Mouse (Mus musculus) midbrain, embryonic 11.5 days (tissue): ENCODE measurements around the gene Cpsf2. TPM values are rescaled to one million over a fixed set of nuclear protein-coding genes. Genes with fewer than 3 reads are reported as not detected.
"Not testable (repeated sequence)": the region's sequence is repeated elsewhere in the genome, so short reads cannot be mapped to it uniquely, and the experiment has no call there.

Source experiments
- ATAC-seq: fragments of 200-750 bp; cut with Nextera tagmentation; 2 replicates; pipeline ENCODE4 v1.8.0; 2017; ENCODE audit warnings: moderate TSS enrichment, moderate library complexity; ENCODE audit not compliant: low FRiP score
- DNase-seq: peaks from one replicate; pipeline ENCODE4 v3.0.0; 2015; ENCODE audit warnings: low spot score; ENCODE audit errors: missing footprints
- H3K27ac ChIP-seq: fragments of 300-500 bp; sonication (generic); 2 replicates; pipeline ENCODE4 v1.5.1; 2014; ENCODE audit warnings: low read depth, low read length
- H3K27me3 ChIP-seq: fragments of 300-500 bp; sonication (generic); 2 replicates; pipeline ENCODE4 v1.6.1; 2014; ENCODE audit warnings: mild to moderate bottlenecking, low read length, moderate library complexity, mixed read lengths; ENCODE audit not compliant: control insufficient read depth, insufficient read depth
- H3K36me3 ChIP-seq: fragments of 300-500 bp; sonication (generic); 2 replicates; pipeline ENCODE4 v1.6.1; 2014; ENCODE audit warnings: mild to moderate bottlenecking, low read length, moderate library complexity, mixed read lengths; ENCODE audit not compliant: control insufficient read depth, insufficient read depth
- H3K4me1 ChIP-seq: fragments of 300-500 bp; sonication (generic); 2 replicates; pipeline ENCODE4 v1.6.1; 2014; ENCODE audit warnings: low read length; ENCODE audit not compliant: control insufficient read depth, insufficient read depth
- H3K4me2 ChIP-seq: fragments of 300-500 bp; sonication (generic); 2 replicates; pipeline ENCODE4 v1.6.1; 2014; ENCODE audit warnings: mild to moderate bottlenecking, moderate library complexity
- H3K4me3 ChIP-seq: fragments of 300-500 bp; sonication (generic); 2 replicates; pipeline ENCODE4 v1.5.1; 2014; ENCODE audit warnings: low read depth, low read length
- H3K9ac ChIP-seq: fragments of 300-500 bp; sonication (generic); 2 replicates; pipeline ENCODE4 v1.6.1; 2014; ENCODE audit warnings: low read length
- H3K9me3 ChIP-seq: fragments of 300-500 bp; sonication (generic); 2 replicates; pipeline ENCODE4 v1.6.1; 2016; ENCODE audit warnings: low read length; ENCODE audit not compliant: control insufficient read depth
- WGBS: fragments of 180-500 bp; shearing (Covaris S2); extraction: QIAGEN DNeasy Blood & Tissue Kit; methylation state at CpG from one replicate; pipeline ENCODE4 v1.1.7; 2014; 5-methylcytosine and 5-hydroxymethylcytosine counted together
- polyA plus RNA-seq: library from polyadenylated mRNA; unstranded; fragments of >200 nt; fragmentation: Nextera tagmentation; extraction: Ambion mirVana; gene quantifications from 2 replicates; pipeline ENCODE4 v1.2.1, GENCODE M21; 2014

Cpsf2 gene
- polyA plus RNA-seq, 1 experiment from 2014 or later, result 45.4 TPM

GRCm38 (mm10) chr12:101957942-101958544 lies 17.7 kb upstream of the Cpsf2 start, which contains the start of gene Atxn3:
Gene Atxn3 (minus strand): TSS chr12:101958246.
- Histone ChIP-seq H3K4me2 (peak within 1 kb of the TSS; percentile 60), H3K27ac (no peak within 1 kb of the TSS), H3K9me3 (no peaks in the 10 kb centered on the region), H3K4me3 (peak within 1 kb of the TSS; percentile 85), H3K36me3 (no peaks in the 10 kb centered on the region), H3K27me3 (no peaks in the 10 kb centered on the region), H3K4me1 (peaks cover 6% of the 10 kb centered on the region; the same call in 1 of the 2 replicates), H3K9ac (peak within 1 kb of the TSS; percentile 92)
- WGBS, result under 1% methylated on average over 53 of the region's 54 CpGs
- ATAC-seq (peak; percentile 100), DNase-seq (peak; percentile 99)

GRCm38 (mm10) chr12:101958556-101958955 lies 17.2 kb upstream of the Cpsf2 start:
- peaks cover 6% of the 10 kb centered on the region; the same call in 1 of the 2 replicates for H3K4me1 ChIP-seq
- H3K4me3 ChIP-seq, result no peak overlapping the region
- H3K9me3 ChIP-seq, result no peaks in the 10 kb centered on the region
- H3K27me3 ChIP-seq, result no peaks in the 10 kb centered on the region
- H3K9ac ChIP-seq, result no peak overlapping the region
- no peak; the same call in 1 of the 2 replicates for ATAC-seq
- no peaks in the 10 kb centered on the region for H3K36me3 ChIP-seq
- no peak overlapping the region for H3K27ac ChIP-seq
- peak; percentile 84 for DNase-seq
- peak overlapping the region; percentile 2; the same call in 1 of the 2 replicates for H3K4me2 ChIP-seq
- 65% methylated on average over 9 of the region's 9 CpGs for WGBS

DNA sequence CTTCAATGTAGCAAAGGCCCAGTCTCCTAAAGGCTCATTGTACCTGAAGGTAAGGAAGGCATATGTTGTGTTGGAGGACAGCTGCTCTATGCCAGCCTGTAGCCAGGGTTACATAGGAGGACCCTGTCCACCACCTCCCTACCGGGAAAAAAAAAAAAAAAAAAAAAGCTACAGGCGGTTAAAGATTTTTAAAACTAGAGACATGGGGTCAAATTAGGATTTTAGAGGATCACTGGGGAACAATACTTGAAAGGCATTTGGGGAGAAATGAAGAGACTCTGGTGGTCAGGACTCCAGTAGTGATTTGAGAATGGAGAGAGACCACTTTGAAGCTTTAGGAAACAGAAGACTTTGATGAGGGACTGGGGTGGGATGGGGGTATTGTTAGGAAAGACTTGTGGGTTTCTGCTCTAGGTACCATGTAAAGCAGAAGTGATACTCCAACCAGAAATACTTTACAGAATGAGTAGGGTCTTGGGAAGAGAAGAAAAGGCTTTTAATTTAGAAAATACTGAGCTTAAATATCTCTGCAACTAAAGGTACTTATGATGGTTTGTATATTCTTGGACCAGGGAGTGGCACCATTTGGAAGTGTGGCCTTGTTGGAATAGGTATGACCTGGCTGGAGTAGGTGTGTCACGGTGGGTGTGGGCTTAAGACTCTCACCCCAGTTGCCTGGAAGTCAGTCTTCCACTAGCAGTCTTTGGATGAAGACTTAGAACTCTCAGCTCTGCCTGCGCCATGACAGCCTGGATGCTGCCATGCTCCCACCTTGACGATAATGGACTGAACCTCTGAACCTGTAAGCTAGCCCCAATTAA lies 16.6 kb upstream of the Cpsf2 start:
- not testable (repeated sequence) for H3K4me3 ChIP-seq, ATAC-seq, H3K27me3 ChIP-seq, H3K27ac ChIP-seq, H3K9me3 ChIP-seq, H3K36me3 ChIP-seq, H3K9ac ChIP-seq, H3K4me2 ChIP-seq, H3K4me1 ChIP-seq, DNase-seq
- WGBS, result 98% methylated on average over 5 of the region's 5 CpGs

DNA sequence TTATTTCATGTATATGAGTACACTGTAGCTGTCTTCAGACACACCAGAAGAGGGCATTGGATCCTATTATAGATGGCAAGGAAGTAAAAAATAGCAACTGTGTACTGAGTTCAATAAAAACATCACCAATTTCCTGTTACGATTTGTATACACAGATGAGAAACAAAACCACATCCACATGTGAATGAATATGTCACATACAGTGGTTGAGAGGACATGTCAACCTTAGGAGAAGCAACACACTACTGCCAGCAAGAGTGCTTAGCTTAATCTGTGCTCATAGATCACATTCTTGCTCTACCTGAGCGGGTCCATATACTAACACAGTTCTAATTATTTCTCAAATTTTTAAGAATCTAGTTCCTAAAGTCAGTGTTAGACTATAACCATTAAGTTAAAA lies 4.5 kb upstream of the Cpsf2 start:
- Histone ChIP-seq H3K9me3 (no peaks in the 10 kb centered on the region), H3K27me3 (no peaks in the 10 kb centered on the region), H3K4me1 (no peaks in the 10 kb centered on the region; the same call in 1 of the 2 replicates), H3K4me2 (no peak overlapping the region), H3K36me3 (peaks cover 2% of the 10 kb centered on the region; the same call in 1 of the 2 replicates), H3K9ac (no peak overlapping the region), H3K27ac (no peak overlapping the region), H3K4me3 (no peak overlapping the region)
- DNase-seq (no peak), ATAC-seq (no peak)
- 94% methylated on average over 2 of the region's 2 CpGs for WGBS

GRCm38 (mm10) chr12:101972230-101972629 lies 3.6 kb upstream of the Cpsf2 start:
- ATAC-seq (no peak), DNase-seq (no peak)
- Histone ChIP-seq H3K27ac (no peak overlapping the region), H3K4me3 (no peak overlapping the region), H3K27me3 (no peaks in the 10 kb centered on the region), H3K9me3 (no peaks in the 10 kb centered on the region), H3K4me2 (no peak overlapping the region), H3K9ac (no peak overlapping the region), H3K36me3 (peaks cover 2% of the 10 kb centered on the region; the same call in 1 of the 2 replicates), H3K4me1 (peaks cover 7% of the 10 kb centered on the region)
- WGBS, result 91% methylated on average over 3 of the region's 3 CpGs

DNA sequence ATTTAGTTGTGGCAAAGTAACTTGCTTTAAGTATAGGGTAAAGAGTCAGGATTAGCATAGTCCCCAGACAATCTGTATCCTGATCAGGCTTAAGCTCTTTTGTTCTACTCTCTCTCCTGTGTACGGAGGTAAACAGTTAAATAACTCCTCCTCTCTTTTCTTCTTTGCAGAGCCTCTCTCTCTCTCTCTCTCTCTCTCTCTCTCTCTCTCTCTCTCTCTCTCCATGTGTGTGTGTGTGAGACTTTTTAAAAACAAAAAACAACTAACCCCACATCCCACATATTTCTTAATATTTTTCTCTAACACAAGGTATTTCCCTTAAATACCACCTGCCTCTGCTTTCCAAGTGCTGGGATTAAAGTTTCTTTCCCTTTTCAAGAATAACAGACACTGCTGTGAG lies 1.2 kb upstream of the Cpsf2 start:
- H3K9ac ChIP-seq, result peak overlapping the region; percentile 73
- H3K4me1 ChIP-seq, result peaks cover 9% of the 10 kb centered on the region
- ATAC-seq, result no peak
- WGBS, result 5% methylated on average over 1 of the region's 1 CpGs
- no peak overlapping the region for H3K27ac ChIP-seq
- peak overlapping the region; percentile 89 for H3K4me3 ChIP-seq
- peak overlapping the region; percentile 77 for H3K4me2 ChIP-seq
- H3K27me3 ChIP-seq, result no peaks in the 10 kb centered on the region
- no peak for DNase-seq
- H3K9me3 ChIP-seq, result no peaks in the 10 kb centered on the region
- H3K36me3 ChIP-seq, result no peaks in the 10 kb centered on the region

GRCm38 (mm10) chr12:101975167-101975600 lies 604 bp upstream of the Cpsf2 start:
- under 1% methylated on average over 22 of the region's 23 CpGs for WGBS
- H3K4me2 ChIP-seq, result peak overlapping the region; percentile 77
- peak overlapping the region; percentile 73 for H3K9ac ChIP-seq
- no peaks in the 10 kb centered on the region for H3K36me3 ChIP-seq
- H3K27me3 ChIP-seq, result no peaks in the 10 kb centered on the region
- no peaks in the 10 kb centered on the region for H3K9me3 ChIP-seq
- H3K27ac ChIP-seq, result peak overlapping the region; percentile 68
- peaks cover 9% of the 10 kb centered on the region for H3K4me1 ChIP-seq
- ATAC-seq, result no peak
- H3K4me3 ChIP-seq, result peak overlapping the region; percentile 89
- no peak for DNase-seq

GRCm38 (mm10) chr12:101976651-101977403 lies 1.0 kb downstream of the Cpsf2 start:
- Histone ChIP-seq H3K9me3 (no peaks in the 10 kb centered on the region), H3K4me3 (peak overlapping the region; percentile 89), H3K4me2 (peak overlapping the region; percentile 77), H3K36me3 (no peaks in the 10 kb centered on the region), H3K9ac (peak overlapping the region; percentile 73), H3K27me3 (no peaks in the 10 kb centered on the region), H3K4me1 (peaks cover 9% of the 10 kb centered on the region), H3K27ac (no peak overlapping the region)
- WGBS, result 20% methylated on average over 13 of the region's 13 CpGs
- ATAC-seq (no peak), DNase-seq (no peak)
